Mouse (Mus musculus): ENCODE measurements at regions not wholly inside any gene's neighbourhood (a gene's known extent, or its start where the extent isn't known, plus 50 kb on each side); places are given as distances from the start of the nearest gene placed in this dataset.

DNA sequence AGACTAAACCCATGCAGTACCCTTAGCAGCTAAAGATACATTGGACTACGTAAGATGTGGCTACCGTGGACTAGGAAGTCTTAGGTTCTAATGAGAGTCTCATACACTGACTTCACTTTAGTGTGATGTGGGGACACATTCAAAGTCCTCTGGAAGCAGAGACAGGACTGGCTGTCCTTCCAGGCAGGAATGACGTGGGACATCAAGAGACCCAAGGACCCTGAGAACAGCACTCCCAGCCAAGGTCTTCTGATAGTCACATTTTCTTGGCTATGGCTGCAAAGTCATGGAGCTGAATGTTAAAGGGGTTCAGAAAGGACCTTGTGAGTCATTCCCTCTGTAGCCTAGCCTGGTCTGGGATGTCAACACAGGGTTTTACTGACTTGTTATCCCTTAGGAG is 250.6 kb upstream of the Rora start:
- no peaks in the 10 kb centered on the region for H3K36me3 ChIP-seq (replicated peaks; ENCODE audit: low read length)

DNA sequence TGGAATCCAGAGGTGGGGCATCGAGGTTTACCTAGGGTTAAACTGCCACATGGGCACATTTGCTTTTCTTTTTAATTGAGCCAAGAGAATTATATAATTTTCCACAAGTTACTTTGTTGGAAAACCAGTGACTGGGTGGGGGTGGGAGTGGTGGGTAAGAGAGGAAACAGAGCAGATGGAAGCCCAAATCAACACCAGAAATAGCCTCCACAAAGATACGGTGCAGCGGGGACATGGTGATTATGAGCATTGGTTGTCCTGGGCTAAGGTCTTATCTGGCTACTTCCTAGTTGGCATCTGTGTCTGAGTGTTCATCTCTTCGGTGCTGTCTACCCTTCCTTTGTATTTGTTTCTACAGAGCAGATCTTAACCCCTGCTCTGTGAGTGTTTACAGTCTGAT is 250.1 kb upstream of the Rora start:
- TF ChIP-seq GATA1 (IDR thresholded peaks at IDR 0.05; ENCODE audit: borderline replicate concordance, low read length), result no peak
- TF ChIP-seq FLI1 (IDR thresholded peaks at IDR 0.05; ENCODE audit: low read length), result no peak
- Histone ChIP-seq H3K9me3 (no peaks in the 10 kb centered on the region), H3K36me3 (replicated peaks; ENCODE audit: low read length) (no peaks in the 10 kb centered on the region), H3K27me3 (replicated peaks) (no peaks in the 10 kb centered on the region), H3K4me1 (no peaks in the 10 kb centered on the region), H3K4me3 (replicated peaks) (no peak overlapping the region)

More for the DNA sequence above, 250.6 kb upstream of the Rora start:
- no peaks in the 10 kb centered on the region for H3K9me3 ChIP-seq
- H3K4me3 ChIP-seq (replicated peaks), result no peak overlapping the region
- TF ChIP-seq GATA1 (IDR thresholded peaks at IDR 0.05; ENCODE audit: borderline replicate concordance, low read length), result no peak
- TF ChIP-seq FLI1 (IDR thresholded peaks at IDR 0.05; ENCODE audit: low read length), result no peak
- no peaks in the 10 kb centered on the region for H3K27me3 ChIP-seq (replicated peaks)
- no peaks in the 10 kb centered on the region for H3K4me1 ChIP-seq

DNA sequence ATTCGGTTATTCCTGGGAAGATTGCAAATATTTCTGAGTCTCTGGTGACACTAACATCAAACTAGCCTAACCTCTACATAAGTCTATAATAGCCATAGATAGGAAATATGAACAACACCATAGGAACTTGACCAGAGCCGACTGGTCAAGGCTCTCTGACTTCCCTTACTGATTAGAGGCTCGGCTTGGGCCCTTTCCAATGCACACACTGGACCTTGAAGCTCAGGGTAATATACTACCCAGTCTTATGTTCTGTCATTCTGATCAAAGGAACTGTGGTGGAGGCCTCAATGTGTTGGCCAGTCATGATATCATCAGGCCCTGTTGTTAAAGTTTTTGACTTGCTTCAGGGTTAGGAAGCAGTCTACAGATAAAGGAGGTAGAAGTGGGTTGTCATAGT is 243.8 kb upstream of the Rora start:
- H3K36me3 ChIP-seq (replicated peaks; ENCODE audit: low read length), result no peaks in the 10 kb centered on the region
- H3K4me3 ChIP-seq (replicated peaks), result no peak overlapping the region
- no peaks in the 10 kb centered on the region for H3K9me3 ChIP-seq
- no peaks in the 10 kb centered on the region for H3K27me3 ChIP-seq (replicated peaks)
- TF ChIP-seq GATA1 (IDR thresholded peaks at IDR 0.05; ENCODE audit: borderline replicate concordance, low read length), result no peak
- no peak for TF ChIP-seq FLI1 (IDR thresholded peaks at IDR 0.05; ENCODE audit: low read length)
- no peaks in the 10 kb centered on the region for H3K4me1 ChIP-seq

DNA sequence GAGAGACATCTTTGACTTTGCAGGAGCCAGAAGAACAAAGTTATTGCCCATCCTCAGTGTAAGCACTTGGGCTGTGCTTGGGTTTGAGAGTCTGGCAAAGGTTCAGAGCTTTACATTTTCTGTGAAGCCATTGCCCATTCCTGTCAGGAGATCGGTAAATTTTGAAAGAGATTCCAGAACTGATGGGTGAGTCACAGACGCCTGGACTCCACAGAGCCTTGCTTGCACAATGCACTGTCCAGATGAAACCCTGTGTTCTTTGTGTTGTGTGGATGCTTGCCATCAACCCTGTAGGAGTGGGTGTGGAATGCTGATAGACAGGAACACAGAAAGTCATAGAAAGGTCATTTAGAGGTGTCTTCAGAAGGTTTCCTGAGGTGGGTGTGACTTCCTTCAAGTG is 227.3 kb upstream of the Rora start:
- Histone ChIP-seq H3K4me3 (replicated peaks) (no peak overlapping the region), H3K36me3 (replicated peaks; ENCODE audit: low read length) (no peaks in the 10 kb centered on the region), H3K27me3 (replicated peaks) (no peaks in the 10 kb centered on the region), H3K4me1 (no peaks in the 10 kb centered on the region), H3K9me3 (peaks cover 4% of the 10 kb centered on the region)
- TF ChIP-seq GATA1 (IDR thresholded peaks at IDR 0.05; ENCODE audit: borderline replicate concordance, low read length) (no peak), FLI1 (IDR thresholded peaks at IDR 0.05; ENCODE audit: low read length) (no peak)

DNA sequence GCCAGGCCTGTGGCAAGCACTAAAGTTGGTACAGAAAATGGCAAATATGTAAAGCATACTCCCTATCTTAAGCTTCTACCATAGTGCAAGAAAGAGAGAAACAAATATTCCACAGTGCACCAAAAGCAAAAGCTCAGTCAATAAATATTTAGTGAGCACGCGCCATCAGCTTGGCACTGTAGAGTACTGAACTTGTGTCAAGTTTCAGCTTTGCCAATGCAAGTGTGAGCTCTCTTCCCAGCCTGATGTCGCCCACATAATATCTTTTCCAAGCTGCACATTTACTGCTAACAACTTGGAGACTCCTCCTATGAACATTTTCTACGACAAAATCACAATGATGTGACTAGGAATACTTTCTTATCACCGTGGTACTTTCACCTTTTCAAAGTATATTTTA is 190.8 kb upstream of the Rora start:
- Histone ChIP-seq H3K4me1 (no peaks in the 10 kb centered on the region), H3K36me3 (replicated peaks; ENCODE audit: low read length) (no peaks in the 10 kb centered on the region), H3K9me3 (peaks cover 13% of the 10 kb centered on the region), H3K27me3 (replicated peaks) (no peaks in the 10 kb centered on the region), H3K4me3 (replicated peaks) (no peak overlapping the region)
- TF ChIP-seq GATA1 (IDR thresholded peaks at IDR 0.05; ENCODE audit: borderline replicate concordance, low read length) (no peak), FLI1 (IDR thresholded peaks at IDR 0.05; ENCODE audit: low read length) (no peak)

DNA sequence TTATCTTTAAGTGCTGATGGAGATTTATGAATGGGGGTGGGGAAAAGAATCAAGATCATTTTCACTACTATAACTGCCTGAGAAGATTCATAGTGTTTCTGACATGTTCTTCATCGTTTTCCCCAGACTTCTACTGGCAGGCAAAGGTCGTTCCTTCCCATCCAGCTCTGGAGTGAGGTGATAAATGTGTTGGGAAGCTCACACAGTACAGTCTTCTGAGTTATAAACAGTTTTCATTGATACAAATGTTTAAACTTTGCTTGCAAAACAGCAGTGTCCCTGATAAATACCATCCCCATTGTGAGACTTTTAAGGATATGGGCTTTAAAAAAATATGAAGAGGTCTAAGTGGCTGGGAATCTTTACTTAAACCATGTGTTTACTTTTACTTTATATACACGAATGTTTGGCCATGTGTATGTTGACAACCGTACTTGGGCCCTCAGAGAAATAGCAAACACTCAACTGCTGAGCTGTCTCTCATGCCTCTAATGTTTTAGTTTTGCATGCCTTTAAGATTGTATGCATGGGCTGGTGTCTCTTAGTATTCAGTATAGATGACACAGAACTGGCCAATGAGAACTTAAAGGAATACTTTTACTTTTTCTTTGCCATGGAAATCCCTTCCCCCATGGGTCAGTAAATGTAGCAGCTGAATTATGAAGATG is 189.8 kb upstream of the Rora start:
- Histone ChIP-seq H3K27me3 (replicated peaks) (no peaks in the 10 kb centered on the region), H3K9me3 (peaks cover 16% of the 10 kb centered on the region), H3K36me3 (replicated peaks; ENCODE audit: low read length) (no peaks in the 10 kb centered on the region), H3K4me1 (no peaks in the 10 kb centered on the region), H3K4me3 (replicated peaks) (no peak overlapping the region)
- TF ChIP-seq GATA1 (IDR thresholded peaks at IDR 0.05; ENCODE audit: borderline replicate concordance, low read length) (no peak), FLI1 (IDR thresholded peaks at IDR 0.05; ENCODE audit: low read length) (no peak)

DNA sequence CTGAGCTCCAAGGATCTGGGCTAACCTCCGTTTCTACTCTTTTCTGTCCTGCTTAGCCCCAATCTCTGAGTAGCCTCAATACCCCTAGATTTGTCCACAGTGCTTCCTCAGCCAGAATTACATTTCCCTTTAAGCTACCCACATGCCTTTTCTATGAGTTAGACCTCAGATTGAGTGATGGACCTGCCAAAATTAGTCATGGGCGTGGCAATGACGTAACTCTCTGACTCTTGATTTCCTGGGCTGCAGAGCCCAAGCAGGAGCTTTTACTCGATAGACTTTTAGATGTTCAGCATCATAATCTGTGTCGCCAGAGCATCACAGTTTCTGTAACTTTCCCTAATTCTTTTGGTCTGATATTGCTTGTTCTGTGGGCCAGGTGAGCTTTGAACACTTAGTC is 186.9 kb upstream of the Rora start:
- H3K4me3 ChIP-seq (replicated peaks), result no peak overlapping the region
- TF ChIP-seq FLI1 (IDR thresholded peaks at IDR 0.05; ENCODE audit: low read length) (no peak), GATA1 (IDR thresholded peaks at IDR 0.05; ENCODE audit: borderline replicate concordance, low read length) (no peak)
- H3K27me3 ChIP-seq (replicated peaks), result no peaks in the 10 kb centered on the region
- H3K9me3 ChIP-seq, result peaks cover 11% of the 10 kb centered on the region
- H3K36me3 ChIP-seq (replicated peaks; ENCODE audit: low read length), result no peaks in the 10 kb centered on the region
- H3K4me1 ChIP-seq, result no peaks in the 10 kb centered on the region

DNA sequence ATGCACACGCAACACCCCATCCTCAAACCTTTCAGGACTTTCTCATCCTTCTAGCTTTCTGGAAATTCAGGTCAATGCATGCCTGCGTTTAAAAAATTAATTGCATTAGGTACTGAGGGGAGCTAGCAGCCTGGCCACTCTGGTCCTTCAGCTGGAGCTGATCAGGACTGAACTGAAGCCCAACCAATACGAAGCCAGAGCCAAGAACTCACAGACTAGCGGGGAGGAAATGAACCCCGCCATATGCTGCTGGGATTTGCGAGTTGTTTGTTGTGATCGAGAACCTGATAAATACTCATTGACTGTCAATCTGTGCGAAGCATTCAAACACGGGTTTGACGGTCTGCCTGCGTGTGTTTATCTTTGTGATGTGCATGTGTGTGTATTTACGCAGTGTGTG is 177.2 kb upstream of the Rora start:
- TF ChIP-seq GATA1 (IDR thresholded peaks at IDR 0.05; ENCODE audit: borderline replicate concordance, low read length), result no peak
- TF ChIP-seq FLI1 (IDR thresholded peaks at IDR 0.05; ENCODE audit: low read length), result no peak
- no peaks in the 10 kb centered on the region for H3K4me1 ChIP-seq
- no peak overlapping the region for H3K4me3 ChIP-seq (replicated peaks)
- no peaks in the 10 kb centered on the region for H3K36me3 ChIP-seq (replicated peaks; ENCODE audit: low read length)
- H3K27me3 ChIP-seq (replicated peaks), result no peaks in the 10 kb centered on the region
- H3K9me3 ChIP-seq, result 0 out of 2 replicates have a peak, but pooled peaks cover 17% of the 10 kb centered on the region

DNA sequence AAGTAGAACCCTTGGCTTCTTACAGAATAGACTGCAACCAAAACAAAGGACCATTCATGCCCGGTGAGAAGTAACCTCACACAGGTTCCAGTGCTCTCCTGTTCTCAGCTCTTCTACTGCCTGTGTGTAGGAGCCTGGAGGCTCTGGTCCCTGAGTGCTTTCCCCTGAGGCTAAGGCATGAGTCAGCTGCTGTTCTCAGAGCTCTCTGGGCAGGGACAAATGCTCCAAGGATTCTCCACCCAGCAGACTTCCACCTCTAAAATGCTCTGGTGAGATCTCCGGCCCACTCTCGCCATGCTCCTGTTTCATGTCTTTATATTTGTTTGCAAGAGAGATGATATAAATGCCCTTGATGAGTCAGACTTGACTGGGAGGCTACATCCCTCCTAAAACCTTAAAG is 176.1 kb upstream of the Rora start:
- Histone ChIP-seq H3K9me3 (0 out of 2 replicates have a peak, but pooled peaks cover 17% of the 10 kb centered on the region), H3K4me1 (no peaks in the 10 kb centered on the region), H3K36me3 (replicated peaks; ENCODE audit: low read length) (no peaks in the 10 kb centered on the region), H3K27me3 (replicated peaks) (no peaks in the 10 kb centered on the region), H3K4me3 (replicated peaks) (no peak overlapping the region)
- TF ChIP-seq FLI1 (IDR thresholded peaks at IDR 0.05; ENCODE audit: low read length), result no peak
- no peak for TF ChIP-seq GATA1 (IDR thresholded peaks at IDR 0.05; ENCODE audit: borderline replicate concordance, low read length)

DNA sequence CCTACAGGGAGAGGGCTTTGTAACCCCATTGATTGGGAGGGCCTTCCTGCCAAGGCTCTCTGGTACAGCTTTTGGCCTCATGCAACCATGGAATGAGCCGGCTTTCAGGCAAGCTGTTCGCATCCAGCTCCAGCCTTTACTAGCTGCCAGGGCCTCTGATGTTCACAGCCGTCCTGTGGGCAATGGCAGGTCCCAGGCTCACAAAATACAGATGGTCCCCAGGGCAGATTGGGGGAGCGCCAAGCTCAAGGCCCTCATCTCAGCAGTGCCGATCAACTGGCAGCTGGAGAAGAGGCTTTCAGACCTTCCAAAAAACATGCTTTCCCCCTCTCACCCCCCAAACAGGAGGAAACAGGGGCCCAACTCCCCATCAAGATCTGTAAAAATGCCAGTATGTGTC is 166.9 kb upstream of the Rora start:
- H3K4me1 ChIP-seq, result no peaks in the 10 kb centered on the region
- TF ChIP-seq GATA1 (IDR thresholded peaks at IDR 0.05; ENCODE audit: borderline replicate concordance, low read length) (no peak), FLI1 (IDR thresholded peaks at IDR 0.05; ENCODE audit: low read length) (no peak)
- H3K27me3 ChIP-seq (replicated peaks), result no peaks in the 10 kb centered on the region
- H3K36me3 ChIP-seq (replicated peaks; ENCODE audit: low read length), result no peaks in the 10 kb centered on the region
- H3K9me3 ChIP-seq, result peaks cover 15% of the 10 kb centered on the region; the same call in 1 of the 2 replicates
- no peak overlapping the region for H3K4me3 ChIP-seq (replicated peaks)

All from megakaryocyte, embryonic 14.5 days (primary cell).